Mouse (Mus musculus) spleen, postnatal 14 days (tissue): ENCODE measurements at regions not wholly inside any gene's neighbourhood (a gene's known extent, or its start where the extent isn't known, plus 50 kb on each side); places are given as distances from the start of the nearest gene placed in this dataset.

Experiments used
- DNase-seq, 2 experiments: peaks; one replicate each; pipeline ENCODE4 v3.0.0; 2021 to 2022; ENCODE audit warnings: low spot score in 2 of 2

DNA sequence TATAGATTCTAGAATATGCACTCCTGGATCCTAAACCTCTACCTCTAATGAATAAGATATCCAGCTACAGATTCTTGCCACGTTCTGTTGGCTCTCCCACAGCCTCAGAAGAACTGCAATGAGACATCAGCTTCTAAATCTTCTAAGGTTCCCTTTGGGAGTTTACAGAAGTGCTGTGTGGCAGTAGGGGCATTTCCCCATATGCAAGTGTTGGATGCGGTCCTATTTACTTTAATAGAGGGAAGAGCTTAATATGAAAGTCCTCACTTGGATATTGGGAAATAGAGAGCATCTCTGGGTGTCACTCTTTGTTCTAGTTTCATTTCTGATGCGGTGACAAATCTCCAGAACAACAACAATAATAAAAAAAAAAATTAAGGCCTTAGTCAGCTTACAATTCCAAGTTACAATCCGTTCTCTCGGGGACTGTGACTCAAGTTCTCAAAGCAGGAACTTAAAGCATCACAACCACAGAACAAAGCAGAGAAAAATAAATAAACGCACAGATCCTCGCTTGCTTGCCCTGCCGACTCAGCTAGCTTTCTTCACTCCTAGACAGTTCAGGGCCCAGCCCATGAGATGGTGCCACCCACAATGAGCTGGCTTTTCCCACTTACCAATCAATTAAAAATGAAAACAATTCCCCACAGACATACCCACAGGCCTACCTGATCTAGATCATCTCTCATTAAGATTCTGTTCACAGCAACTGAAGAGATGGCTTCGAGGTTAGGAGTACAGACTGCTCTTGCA is 204.4 kb upstream of the Cited2 start:
- DNase-seq = no peak

DNA sequence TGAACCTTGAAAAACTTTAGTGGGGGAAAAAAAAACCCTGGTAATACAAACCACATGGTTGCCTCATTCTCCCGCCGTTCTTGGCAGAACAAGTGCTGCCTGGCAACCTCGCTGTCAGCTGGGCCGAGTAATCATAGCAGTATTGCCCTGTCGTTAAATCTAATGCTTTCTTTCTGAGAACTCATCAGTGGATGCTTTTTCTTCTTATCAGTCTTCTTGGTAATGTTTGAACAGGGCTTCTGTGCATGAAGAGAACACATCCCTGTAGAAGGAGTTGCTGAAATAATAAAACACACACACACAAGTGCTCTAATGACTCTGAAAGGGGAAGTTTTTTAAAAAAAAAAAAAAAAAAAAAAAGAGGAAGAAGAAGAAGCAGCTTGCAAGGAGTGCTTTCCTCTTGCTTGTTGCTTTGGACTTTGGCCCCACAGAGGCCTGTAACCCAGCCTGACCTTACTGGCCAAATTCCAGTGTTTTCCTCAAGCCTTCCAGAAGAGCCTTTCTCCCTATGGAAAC is 200.9 kb upstream of the Cited2 start:
- DNase-seq = peak in 1 of 2 experiments; percentile 4

DNA sequence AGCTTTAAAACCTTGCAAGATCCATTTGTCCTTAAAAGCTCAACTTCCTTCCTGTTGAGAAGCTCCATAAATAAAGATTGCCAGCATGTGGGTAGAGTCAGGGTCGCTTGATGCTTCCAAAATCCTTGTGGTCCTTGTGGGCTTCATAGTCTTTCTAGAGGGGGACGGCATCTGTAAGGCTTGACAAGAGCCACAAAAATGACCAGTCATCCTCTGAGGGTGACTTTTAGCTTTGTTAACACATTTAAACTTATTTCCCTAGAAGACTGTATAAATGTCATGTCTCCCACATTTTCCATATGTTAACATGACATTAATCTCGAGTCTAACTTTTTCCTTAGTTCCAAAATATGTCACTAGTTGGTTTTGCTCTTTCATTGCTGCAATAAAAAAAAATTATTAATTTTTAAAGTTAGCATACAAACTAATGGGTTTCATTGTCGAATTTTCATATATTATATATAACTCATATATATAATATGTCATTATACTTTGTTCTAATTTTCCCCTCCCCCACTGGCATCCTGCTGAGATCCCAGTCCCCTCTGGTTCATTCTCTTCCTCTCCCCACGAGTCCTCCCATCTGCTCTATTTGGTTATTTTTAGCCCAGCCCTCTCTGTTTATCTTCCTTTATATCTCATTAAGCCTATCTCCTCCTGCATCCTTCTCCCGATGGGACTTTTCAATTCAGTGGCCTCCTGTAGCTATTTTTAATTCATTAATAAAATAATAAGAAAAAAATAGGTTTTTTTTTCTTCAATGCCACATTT is 199.3 kb upstream of the Cited2 start:
- no peak for DNase-seq

DNA sequence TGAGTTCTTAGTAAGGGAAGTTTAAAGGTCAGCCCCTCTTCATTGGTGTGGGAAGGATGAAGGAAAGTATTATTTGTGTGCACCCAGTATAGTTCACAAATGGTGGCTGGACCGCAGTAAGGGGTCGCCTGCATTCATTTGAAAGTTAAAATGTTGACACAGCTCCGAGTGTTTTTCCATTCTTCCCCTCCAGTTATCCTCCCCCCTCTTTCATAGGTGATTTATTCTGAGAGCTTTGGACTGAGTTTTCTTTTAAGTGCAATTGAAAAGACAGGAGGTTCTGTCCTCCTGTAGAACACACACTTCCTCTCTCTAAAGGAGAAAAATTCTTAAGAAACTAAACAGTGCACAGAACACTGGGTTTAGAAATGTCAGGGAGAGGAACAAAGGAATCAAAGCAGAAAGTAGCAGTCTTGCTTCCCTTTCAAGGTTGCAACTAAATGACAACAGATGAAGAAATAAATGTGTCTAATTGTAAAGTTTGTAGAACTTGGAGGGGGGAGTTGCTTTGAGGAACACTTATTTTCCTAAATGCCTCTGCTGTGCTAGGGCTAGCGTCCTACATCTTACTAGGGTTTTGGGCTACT is 195.8 kb upstream of the Cited2 start:
- no peak for DNase-seq

DNA sequence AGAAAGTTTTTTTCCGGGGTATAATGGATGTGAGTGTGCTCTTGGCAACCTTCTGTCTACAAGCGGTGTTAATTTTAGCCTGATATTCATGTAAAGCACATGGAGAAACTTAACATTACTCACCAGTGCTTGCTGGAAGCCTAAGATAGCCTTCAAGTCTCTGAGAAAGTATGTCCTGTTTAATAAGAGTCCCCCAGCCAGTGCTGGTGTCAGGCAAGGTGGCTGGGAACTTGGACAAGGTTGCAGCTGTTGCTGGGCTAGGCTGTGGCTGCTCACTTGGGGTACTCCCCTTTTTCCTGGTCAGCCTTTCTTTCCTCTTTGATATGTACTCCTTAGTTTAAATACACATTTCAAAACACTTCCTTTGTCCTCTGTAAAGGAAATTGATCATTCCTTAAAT is 194.9 kb upstream of the Cited2 start:
- no peak for DNase-seq

DNA sequence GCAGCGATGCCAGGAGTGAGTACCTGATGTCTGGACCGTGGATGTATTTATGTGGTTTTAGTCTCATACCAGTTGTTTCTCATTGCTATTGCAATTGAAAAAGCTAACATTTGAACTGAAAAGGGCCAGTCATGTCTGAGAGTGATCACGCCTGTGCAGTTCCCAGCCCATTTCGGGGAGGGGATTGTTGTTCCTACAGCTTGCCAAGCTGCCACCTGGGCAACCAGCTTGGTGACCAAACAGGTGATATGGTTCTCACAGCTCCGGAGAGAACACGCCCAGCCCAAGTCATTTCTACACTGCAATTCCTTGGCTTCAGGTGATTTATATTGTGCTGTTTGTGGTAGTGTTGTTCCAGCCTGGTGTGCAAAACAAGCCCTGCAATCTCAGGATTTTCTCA is 194.2 kb upstream of the Cited2 start:
- DNase-seq = no peak

DNA sequence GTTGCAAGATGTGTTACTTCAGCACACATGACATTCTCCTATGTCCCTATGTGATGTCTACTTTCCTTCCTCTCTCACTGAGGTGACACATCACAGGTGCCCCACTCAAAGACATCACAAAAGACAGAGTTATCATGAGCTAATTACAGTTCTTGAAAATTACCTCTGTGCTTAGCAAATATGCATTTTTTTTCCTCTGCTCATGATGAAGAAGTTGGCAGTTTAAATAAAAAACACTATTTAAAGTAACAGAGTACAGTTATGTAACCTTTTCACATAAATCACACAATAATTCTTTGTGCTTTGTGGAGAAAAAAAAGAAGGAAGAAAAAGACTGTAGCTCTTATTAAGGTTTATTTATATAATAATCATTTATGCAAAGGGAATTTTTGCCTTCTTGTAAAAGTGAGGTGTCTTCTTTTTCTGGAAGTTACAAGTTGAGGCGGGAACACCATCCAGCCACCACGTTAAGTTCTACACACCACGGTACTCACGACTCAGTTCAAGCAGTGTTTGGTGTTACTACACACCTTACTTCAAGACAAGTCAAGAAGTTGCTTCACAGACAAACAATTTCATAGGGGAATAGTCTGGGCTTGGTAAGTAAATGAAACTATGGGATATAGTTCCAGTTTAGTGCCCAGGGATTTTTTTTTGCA is 193.0 kb upstream of the Cited2 start:
- DNase-seq = no peak

DNA sequence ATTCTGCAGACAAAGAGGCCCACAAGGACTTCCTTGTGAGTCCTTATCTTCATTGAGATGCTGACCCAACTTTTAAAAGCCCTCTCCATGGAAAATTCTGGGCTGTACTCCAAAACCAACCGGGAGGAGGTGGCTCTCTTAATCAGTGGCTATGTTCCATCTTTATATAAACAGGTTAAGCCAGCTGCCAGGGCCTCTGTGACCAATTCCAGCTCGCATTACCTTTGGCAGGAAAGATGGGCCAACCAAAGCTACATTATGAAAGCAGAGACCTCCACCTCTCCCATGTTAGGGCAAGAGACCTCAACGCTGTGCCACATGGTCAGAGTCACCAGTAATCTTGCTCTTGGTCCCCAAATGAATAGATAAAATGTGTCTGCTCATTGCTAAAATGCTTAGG is 192.0 kb upstream of the Cited2 start:
- no peak for DNase-seq

DNA sequence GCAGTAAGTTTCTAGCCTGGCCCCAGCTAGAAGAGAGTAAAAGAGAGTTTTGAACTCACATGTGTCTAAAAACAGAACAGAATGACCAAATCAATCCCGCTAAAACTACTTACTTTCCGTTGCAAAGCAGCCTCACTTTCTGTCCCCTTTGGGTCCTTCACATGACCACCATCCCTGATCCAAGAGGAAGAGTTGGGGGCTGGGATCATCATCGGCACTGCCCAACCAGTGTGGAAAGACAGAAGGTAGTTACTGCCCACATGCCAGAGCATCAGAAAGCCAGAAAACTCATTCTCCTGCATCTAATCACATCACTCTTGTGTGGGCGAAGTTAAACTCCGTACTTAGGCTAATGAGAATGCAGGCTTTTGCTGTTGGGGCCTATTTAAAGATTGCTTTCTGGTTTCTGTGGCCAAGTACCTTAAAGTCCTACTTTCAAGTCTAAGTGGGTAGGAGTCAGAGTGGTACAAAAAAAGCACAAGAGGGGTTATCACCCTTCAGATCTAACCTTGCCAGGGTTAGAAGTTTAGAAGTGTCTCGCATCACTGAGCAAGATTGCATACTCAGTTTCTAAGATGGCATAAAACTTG is 184.0 kb upstream of the Cited2 start:
- DNase-seq = no peak

DNA sequence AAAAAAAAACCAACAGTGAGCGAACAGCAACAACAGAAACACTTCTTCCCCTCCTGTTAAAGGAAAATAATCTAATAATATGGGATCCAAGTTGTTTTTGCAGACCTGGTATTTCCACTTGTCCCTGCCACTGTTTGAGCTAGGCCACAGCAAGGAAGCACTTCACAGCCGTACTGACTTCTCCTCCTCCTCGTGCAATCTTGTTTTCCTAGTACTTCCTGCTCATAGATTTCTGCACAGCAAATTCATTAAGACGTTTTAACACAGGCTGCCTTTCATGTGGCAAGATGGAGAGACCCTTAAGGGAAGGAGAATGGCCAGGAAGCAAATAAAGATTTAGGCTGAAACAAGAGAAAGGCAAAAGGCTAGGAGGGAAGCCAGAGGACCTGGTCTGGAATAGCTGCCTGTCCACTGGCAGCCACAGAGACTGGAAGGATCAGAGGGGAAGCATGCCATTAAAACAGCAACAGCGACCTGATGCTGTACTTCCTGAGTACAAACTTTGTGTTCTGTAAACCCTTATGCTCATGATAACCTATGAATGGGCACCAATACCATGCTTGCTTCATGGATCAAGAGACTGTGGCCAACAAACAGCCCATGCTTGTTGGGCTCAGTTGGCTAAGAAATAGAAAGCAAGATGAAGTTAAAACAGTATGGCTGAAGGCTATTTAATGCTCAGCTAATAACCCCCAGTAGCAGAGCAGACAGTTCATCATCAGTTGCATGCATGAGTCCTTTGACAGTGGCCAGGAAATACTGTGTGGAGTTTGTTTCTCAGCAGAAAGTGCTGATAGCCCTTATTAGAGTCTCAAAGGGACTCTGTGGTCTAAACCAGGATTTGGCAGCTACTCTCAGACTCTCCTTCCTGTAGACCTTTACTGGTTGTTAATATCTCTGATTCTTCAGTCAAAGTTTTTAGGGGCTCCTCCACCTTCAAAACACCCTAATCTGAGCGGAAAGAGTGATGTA is 182.3 kb upstream of the Cited2 start:
- no peak for DNase-seq

DNA sequence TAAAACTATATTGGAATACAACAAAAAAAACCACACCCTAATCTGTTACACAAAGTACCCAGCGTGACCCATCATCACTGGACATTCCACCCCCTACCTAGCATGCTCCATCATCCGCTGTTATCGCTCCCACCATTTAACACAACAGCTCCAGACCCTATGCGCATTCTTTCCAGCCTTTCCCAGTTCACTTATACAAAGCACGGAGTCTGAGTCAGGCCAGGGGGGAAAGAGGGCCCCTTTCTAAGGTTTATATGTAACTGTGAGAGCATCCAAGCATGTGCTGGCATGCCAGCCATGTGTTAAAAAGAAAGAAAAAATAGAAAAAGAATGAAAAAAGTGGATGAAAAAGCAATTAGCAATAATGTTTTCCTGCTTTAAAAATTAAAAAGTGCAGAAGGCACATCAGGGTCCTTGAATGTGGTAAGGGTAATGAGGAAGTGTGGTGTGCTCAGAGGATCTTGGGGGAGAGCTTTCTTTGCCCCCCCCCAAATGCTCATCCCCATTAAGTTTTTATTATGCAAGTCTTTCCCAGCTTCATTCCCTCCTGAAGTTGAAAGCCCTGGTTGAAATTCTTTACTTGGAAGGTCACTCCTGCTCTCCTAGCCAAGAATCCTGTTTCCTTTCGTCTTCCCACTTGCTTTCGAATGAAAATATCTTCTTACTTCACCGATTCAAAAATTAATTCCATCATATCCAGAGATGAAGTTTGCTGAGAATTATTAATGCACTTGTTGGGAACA is 180.7 kb upstream of the Cited2 start:
- no peak for DNase-seq

DNA sequence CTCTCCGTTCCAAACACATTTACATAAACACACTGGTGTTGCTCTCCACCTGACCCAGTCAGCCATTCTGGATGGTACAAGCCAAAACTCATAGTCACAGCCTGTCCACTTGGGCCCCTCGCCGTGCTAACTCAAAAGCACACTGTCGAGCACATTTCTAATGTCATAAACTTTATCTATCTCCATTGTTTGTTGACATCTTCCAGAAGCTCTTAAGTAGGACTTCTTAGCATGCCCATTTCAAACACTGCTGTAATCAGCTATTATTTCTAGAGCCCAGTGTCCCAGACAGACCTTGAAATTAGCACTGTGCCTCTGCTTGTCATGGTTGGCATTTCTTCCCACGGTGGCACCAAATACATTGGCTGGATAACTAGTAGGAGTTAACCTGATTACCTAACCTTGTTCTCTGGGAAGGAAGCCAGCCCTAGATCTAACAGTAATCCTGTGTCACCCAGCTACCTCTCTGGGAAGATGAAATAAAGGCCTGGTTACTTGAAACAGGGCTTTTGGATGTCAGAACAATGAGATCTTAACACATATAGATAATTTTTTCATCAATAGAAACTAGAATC is 180.1 kb upstream of the Cited2 start:
- DNase-seq = no peak

DNA sequence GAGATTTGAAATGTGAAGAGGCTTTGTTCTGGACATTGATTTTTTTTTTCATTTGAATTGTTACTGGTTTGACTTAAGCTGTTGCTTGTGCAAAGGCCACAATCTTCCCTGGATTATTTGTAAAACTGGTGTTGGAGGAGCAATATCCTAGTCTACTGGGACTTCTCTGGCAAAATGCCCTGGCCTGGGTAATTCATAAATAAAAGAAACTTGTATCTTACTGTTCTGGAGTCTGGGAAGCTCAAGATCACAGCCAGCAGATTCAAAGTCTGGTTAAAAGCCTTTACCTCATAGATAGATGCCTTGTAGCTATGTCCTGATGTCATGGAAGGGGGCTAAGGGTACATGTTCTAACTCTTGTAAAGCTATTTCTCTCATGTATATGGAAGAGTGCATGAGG is 177.7 kb upstream of the Cited2 start:
- no peak for DNase-seq

DNA sequence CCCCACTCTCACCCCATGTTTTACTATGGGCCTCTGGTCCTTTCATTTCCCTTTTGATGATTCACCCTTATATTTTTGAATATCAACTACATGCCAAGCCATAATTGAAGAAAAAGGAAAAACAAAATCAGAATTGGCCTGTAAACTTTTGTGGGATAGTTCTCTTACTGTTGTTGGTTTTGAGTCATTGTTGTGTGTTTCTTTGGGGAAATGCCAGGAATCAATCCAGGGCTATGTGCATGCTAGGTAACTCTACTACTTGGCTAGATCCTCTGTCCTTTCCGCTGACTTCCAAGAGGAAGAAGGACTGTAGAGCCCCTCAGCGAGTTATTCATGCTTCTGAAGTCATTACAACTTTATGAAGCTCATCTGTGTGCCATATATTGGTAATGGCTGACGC is 175.0 kb upstream of the Cited2 start:
- no peak for DNase-seq

DNA sequence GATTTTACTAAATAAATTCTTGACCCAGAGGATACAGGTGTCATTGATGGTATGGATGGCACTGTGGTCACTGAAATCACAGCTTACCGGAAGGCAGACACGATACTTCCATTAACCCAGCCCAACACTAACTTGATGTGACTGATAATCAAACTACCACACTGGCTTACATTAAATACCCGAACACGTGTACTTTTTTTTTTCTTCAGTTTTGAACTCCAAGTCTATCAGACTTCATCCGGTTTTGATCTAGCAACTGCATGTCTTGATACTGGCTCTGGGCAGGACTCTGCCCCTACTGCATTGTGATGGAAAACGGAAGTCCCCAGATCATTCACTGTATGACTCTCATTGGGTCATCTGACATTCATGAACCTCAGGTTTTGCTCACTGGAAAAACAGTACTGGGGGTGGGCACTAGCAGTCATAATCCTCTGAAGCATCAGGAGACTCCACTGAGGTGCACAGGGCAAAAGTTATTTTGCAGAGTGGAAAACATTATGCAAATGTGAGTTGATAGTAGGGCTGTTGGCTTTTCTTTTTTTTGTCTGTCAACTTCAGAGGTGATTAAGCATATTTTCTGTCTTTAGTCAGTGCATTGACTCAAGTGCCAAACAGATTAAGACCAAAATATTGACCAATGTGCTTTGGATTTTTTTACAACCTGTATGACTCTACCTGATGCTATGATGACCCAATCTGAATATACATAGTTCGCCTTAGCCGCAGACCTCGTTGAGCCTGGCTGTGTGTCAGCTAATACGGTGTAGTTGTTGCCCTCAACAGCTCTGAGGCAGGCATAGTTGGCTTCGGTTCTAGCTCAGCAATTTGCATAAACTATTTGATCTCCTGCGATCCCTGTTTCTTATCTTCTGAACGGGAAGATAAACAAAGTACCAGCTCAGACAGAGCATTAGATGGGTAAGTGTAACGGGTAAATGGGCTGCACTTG is 174.1 kb upstream of the Cited2 start:
- no peak for DNase-seq

DNA sequence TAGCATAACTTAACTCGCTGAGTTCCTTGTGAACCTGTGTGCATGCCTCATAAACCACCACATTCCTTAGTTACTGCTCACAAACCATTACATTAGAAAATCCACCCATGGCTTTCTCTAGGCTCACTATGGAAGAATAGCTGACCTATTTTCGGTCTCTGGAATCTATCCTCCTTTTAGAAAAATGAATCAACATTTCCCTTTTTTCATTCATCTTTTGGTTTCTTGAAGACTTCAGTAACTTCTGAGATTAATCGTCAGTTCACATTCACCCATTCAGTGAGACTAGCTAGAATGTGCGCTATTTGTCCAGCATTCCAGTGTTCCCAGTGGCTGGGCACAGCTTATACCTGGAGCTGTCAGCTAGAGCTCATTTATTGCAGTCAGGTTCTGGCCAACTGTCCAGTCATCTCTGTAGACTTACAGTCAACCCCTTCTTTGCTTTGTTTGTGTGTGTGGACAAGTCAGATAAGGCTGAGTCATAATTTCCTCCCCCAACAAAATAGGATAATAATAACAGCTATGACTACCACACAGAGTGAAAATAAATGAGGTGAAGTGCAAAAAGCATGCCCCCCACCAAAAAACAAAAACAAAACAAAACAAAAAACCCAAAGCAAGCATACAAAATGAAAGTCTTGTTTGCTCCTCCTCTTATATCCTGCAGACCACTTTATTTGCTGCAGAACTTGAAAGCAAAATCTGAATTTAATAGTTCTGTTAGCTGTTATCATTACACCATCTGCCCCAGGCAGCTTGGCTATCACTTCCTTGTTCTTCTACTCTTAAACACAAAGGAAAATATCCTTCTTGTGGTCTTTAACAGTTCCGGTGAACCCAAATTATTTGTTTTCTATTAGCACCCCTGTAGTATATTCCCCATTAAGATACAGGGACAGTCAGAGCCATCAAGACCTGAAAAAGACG is 173.0 kb upstream of the Cited2 start:
- no peak for DNase-seq

DNA sequence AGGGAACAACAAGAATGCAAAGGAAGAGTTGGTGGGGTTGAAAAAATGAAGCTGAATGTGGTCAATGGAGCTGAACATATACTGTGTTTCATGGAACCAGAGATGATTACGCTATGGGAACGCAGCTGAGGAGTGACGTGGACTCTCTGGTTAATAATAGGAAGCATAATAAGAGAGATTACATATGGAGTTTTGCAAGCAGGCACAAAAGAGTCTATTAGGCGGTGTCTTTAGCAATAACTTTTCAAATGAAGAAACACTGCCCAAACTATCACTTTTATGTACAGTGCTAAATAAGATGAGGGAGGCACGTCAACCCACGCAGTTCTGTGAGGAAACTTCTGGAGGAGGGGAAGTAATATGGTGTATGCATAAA is 172.4 kb upstream of the Cited2 start:
- no peak for DNase-seq
